Mouse (Mus musculus) cerebellum, adult 11-12 months (tissue): Measurements from ENCODE around the gene Thoc3.
A peak's percentile ranks its signal among the peaks of the same experiment; 100 is the strongest.
"Not testable (repeated sequence)": the region's sequence is repeated elsewhere in the genome, so short reads cannot be mapped to it uniquely, and the experiment has no call there.

Experiments
- DNase-seq: peaks from one replicate; pipeline ENCODE4 v3.0.0; 2022

The Thoc3 gene

GRCm38 (mm10) chr13:54468098-54469011, at the start of gene Thoc3:
Thoc3 (minus strand) TSS chr13:54468849.
- peak; percentile 86 for DNase-seq

- no peak for DNase-seq
These were observed 37.3 kb upstream of the Thoc3 start for GRCm38 (mm10) chr13:54505920-54506319.

DNA sequence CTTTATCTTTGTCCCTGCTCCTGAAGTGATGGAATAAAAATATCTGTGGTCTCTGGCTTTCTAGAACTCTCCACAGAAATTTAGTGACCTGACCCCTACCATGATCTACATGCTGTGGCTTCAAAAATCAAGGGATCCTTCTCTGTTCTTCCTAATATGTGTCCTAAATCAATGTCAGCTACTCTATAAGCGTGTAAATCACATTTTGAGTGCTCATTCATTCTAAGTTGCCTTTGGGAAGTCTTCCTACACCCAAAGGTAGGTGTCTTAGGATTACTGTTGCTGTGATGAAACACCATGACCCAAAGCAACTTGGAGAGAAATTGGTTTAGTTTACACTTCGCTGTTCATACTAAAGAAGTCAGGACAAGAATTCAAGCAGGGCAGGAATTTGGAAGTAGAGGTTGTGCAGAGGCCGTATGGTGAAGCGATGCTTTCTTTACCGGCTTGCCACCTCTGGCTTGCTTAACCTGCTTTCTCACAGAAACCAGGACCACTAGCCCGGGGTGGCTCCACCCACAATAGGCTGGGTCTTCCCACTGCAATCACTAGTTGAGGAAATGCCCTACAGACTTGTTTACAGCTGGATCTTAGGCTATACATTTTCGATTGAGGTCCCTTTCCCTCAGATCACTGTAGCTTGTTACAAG, 36.1 kb upstream of the Thoc3 start:
- no peak for DNase-seq

DNA sequence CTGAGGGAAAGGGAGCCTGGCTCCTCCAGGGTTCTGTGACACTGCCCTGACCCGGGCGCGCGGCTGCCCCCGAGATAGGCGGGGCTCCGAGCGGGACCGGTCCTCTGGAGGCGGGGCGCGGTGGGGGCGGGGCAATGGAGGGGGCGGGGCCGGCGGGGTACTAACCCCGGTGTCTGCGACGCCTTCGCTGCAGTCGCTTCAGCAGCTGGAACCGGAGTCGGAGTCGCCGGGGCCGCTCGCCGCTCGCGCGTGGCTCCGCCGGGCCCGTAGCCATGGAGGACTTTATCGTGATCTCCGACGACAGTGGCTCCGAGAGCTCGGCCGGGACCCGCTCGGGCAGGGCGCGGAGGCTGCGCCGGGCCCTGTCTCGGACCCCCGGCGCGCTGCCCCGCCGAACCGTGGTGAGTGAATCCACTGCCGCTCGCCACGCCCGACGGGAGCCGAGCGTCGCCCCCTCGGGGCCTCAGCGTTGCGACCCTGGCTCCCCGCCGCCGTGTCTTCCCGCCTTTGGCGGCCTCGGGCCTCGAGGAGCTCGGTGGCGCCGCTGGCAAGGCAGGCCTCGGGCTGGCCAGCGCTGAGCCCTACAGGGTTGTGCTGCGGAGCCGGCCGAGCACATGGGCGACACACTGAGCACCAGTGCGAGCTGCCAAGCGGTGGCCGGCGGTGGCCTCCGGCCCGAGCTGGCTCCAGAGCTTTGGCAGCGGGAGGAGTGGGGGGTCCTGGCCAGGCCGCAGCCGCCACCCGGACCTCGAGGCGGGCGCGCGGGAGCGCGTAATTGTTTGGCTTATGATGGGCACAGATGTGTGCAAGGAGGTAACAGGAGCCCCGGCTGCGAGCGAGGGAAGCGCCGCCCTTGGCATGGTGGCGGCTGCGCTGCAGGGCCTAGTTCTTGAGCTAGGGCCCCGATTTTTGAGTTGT, 35.2 kb upstream of the Thoc3 start, which contains the start of gene Simc1:
TSS of gene Simc1 (plus strand) at position 176 of the 918 bp plus-strand sequence.
- peak; percentile 75 for DNase-seq

DNA sequence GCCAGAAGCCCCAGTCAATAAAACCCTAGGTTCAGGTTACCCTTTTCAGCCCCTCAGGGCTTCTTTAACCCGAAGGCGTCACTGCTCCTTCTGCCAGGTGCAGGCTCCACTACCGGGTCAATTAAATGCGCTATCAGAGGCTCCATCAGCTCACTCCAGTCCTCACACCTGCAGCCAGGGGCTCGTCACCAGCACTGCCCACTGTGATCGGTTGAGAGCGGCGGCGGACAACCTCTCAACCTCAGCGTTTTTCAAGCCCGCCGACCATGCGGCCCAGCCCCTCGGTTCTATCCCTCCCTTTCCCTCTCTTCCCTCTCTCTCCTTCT, 34.6 kb upstream of the Thoc3 start:
- no peak for DNase-seq

DNA sequence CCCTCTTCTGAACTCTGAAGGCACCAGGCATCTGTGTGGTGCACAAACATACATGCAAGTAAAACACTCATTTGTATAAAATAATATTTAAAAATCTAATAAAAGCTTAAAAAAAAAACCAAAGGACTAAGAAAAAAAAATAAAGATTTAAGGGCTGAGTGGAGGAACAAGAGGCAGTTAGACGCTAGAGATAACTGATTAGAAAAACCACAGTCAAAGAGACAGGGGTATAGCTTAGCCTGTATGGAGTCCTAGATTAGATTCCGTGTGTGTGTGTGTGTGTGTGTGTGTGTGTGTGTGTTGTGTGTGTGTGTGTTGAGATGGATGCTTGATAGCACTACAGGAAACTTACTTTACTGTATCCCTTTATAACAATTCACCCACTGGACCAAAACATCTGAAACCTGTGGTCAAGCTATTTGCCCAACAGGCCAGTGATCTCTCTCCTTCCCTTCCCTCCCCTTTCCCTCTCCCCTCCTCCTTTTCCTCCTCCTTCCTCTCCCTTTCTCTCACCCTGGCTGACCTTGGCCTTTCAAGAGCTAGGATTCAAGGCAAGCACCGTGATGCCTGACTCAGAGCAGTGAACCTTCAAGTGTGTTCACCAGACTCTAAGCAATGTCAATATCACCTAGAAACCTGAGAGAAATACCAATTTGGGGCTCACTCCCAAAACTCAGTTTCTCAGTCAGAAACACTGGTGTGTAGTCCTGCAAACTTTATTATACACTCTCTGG, 33.5 kb upstream of the Thoc3 start:
- no peak for DNase-seq

DNA sequence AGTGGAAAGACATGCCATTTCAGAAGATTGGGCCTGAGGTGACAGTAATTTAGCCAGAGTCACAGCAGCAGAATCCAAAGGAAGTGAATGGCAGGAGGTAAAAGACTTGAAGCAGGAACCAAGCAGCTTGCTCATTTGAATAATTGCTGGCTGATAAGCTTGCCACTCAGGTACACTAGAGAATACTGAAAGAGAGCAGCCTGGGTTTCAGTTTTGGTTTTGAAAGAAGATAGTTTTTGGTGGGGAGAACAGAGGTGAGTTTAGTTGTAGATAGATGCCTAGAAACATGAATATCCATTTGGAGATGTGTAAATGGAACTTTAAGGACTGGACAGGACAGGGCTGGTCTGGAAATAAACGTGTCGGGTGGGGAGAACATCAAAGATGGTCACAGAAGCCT, 32.7 kb upstream of the Thoc3 start:
- DNase-seq: no peak

- not testable (repeated sequence) for DNase-seq
These were observed 30.9 kb upstream of the Thoc3 start for GRCm38 (mm10) chr13:54499551-54499950.

DNA sequence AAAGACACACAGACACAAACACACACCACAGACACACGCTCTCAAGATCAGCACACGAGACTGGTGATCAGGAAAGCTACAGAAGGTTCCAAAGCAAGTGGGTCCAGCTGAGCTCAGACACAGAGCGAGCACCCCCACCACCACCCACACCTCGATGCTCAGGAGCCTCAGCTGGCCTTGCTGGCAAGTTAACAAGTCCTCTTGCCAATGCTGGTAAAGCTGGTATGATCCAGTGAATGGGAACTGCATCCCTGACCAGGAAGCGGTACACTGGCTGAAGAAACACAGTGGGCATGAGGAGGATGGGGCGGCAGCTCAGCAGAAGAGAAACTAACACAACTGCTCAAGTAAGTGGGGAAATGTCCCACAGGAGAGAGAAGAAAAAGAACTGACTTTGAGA, 22.7 kb upstream of the Thoc3 start:
- DNase-seq: no peak

DNA sequence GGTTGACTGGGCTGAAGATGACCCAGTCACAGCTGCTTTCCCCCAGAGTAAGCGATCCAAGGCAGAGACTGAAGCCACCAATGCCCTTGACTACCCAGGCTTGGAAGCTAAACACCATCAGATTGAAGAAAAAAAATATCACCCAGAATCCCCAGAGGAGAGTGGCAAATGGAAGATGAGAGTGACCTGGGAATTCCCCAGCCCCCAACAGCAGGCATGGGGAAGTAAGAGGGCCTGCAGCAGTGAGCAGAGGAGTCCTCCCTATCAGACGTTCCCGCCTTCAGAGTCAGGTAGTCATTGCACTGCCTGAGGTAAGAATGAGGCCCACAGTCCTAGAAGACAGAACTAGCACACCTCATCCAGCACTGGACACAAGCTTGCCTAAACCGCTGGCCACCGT, 21.8 kb upstream of the Thoc3 start:
- DNase-seq: no peak

DNA sequence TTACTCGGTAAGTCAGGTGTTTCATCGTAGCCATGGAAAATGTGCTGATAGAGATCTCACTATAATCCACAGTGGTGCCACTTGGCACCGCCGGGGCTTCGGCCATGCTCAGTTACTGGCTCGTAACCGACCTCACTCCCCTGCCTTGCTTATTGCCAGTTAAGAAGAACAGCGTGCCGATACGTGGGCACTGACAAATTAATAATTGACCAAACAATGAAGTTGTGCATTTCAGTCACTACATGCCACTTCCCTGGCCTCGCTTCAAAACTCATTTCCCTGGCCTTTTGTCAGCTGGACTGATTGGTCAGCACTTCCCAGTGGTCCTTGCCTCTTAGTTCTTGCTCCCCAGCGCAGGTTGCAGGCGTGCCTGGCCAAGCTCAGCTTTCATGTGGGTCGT, 12.8 kb upstream of the Thoc3 start:
- no peak for DNase-seq

- DNase-seq: no peak
These were observed 10.6 kb upstream of the Thoc3 start for GRCm38 (mm10) chr13:54479286-54479685.

DNA sequence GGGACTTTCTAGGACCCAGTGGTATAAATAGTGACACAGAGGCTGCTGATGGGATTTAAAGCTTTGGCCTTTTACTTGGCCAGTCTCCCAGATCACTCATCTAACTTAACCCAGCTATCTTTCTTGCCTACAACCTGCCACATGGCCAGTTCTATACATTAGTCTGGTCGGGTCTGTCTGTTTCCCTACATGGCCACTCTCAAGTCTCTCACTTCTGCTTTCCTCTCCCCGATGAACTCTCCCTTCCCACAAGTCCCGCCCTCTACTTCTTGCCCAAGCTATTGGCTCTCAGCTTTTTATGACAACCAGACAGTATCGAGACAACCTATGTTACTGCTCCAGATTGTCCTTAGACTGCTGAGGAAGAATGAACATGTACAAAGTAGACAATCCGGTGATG, 7.1 kb upstream of the Thoc3 start:
- no peak for DNase-seq

DNA sequence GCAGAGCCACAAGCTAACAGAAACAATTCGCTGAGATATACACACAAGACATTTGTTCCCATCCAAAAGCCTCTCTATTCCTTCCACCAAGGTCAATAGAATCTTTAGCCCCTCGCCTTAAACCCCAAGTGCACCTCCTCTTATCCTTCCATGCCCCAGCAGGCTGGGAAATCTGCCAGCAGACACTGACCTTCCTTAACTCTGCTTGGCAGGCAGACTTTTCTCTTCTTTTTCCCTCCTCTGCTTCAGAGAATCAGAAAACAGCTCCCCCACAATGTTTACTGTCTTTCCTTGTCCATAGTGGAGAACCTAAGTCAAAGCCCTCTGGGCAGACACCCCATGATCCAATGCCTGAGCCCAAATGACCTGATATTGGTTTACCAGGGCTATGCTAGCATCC, 6.3 kb upstream of the Thoc3 start:
- no peak for DNase-seq

GRCm38 (mm10) chr13:54471967-54472366, 3.3 kb upstream of the Thoc3 start:
- no peak for DNase-seq

- DNase-seq: no peak
These were observed 334 bp upstream of the Thoc3 start for GRCm38 (mm10) chr13:54469012-54469354.

GRCm38 (mm10) chr13:54459282-54459681, 9.4 kb downstream of the Thoc3 start:
- DNase-seq: no peak

DNA sequence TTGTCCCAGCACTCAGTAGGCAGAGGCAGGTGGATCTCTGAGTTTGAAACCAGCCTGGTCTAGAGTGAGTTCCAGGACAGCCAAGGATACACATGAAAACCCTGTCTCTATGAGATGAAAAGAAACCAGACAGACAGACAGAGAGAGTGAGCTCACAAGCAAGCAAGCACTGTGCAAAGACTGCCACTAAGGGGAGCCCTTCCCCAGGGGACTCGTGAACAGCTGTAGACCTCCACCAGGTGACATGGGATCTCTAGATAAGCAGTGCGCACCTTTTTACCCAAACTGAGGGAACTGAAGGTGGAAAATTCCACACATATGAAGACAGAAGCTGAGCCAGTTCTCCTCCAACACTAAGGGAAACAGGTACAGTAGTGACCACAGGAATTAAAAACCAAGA, 11.6 kb downstream of the Thoc3 start:
- DNase-seq: no peak

- no peak for DNase-seq
These were observed 21.0 kb downstream of the Thoc3 start for GRCm38 (mm10) chr13:54447496-54448224.

GRCm38 (mm10) chr13:54446686-54447495, 21.8 kb downstream of the Thoc3 start:
- DNase-seq: peak; percentile 77

DNA sequence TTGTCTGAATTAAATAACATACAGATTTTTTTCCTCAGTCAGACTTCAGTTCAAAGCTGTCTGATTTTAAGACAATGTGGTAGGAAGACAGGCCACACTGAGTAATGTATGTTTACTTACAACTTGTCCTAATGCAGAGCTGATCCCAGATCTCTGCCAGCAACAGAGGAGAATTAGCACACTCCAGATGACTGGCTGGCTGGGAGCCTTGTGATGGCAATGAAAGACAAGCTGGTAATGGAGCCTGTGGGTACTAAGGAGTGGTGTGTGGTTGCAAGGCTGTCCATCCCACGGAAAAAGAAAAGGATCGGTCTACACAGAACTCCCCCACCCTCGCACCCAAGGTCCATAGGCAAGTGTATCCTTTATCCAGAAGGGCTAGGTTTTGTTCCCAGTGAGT, 25.0 kb downstream of the Thoc3 start:
- no peak for DNase-seq
